Mouse (Mus musculus) erythroid progenitor cell, adult 5-6 weeks (primary cell): ENCODE data around the gene Olfr140. TPM values are rescaled to one million over a fixed set of nuclear protein-coding genes. Genes with fewer than 3 reads are reported as not detected.

Experiments used
- ATAC-seq: replicated peaks from 2 replicates; pipeline ENCODE4 v1.8.0; 2016; ENCODE audit warnings: moderate number of reproducible peaks, mild to moderate bottlenecking, moderate TSS enrichment, inconsistent platforms; ENCODE audit not compliant: poor library complexity, low FRiP score, severe bottlenecking
- total RNA-seq, 2 experiments: library from RNA; stranded (forward) in 1 of 2; stranded (reverse) in 1 of 2; fragments of 150-400 nt in 1 of 2; fragments of 186-747, 209-891 nt in 1 of 2; gene quantifications; 2 replicates each; pipeline versions ENCODE4 v1.2.3 to v1.2.4; 2015 to 2017; ENCODE audit warnings: low replicate concordance in 2 of 2

Gene Olfr140
- not detected in 2 replicates for total RNA-seq (2015; ENCODE audit: low replicate concordance)
- not detected in 2 replicates for total RNA-seq (2017; ENCODE audit: low replicate concordance)

DNA sequence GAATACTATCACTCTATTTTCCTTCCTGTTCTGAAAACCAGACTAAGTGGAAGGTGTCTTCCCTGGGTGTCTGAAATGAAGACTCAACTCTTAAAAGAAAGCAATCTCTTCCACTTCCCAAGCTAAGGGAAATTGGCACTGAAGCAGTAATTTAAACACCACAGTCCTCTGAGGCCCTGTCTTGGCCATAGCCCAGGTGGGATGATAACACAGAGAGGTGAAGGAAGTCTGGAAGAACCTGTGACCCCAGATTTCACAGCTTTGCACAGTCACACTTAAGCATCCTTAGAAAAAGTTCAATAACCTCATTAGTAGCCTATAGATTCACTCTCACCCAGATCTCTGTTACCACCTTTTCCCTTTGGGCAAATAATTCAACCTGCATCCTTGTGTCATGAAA lies at the start of gene Olfr140:
Gene Olfr140 (minus strand): TSS at position 101 of the 400 bp plus-strand sequence.
- ATAC-seq, result no peak

DNA sequence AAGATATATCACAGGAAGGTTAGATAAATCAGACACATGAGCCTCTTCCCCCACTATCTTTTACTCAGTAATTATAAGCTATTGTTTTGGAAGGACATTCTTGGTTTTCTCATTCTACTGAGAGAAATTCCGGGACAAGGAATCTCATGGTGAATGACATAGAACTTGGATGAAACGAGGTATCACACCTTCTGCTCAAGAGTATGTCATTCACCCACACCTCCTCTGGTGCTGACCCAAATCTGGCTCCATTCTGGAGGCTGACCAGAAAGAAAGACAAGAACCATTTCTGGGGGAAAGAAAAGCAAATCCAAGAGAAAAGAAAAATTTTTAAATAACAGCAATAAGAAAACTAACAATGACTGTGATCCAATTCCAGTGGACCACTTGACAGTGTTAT lies 6.7 kb upstream of the Olfr140 start:
- ATAC-seq, result no peak

DNA sequence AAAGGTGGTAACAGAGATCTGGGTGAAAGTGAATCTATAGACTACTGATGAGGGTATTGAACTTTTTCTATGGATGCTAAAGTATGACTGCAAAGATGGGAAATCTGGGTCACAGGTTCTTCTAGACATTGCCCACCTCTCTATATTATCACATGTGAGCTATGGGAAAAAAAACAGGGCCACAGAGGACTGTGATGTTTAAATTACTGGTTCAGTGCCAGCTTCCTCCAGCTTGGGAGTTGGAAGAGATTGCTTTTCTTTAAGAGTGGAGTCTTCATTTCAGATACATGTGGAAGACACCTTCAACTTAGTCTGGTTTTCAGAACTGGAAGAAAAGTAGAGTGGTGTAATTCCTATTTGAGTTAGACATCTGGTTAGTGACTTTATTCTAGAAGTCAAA lies 28.4 kb downstream of the Olfr140 start, which contains the start of gene Olfr1265:
Gene Olfr1265 (plus strand): TSS at position 301 of the 400 bp plus-strand sequence.
- no peak for ATAC-seq

DNA sequence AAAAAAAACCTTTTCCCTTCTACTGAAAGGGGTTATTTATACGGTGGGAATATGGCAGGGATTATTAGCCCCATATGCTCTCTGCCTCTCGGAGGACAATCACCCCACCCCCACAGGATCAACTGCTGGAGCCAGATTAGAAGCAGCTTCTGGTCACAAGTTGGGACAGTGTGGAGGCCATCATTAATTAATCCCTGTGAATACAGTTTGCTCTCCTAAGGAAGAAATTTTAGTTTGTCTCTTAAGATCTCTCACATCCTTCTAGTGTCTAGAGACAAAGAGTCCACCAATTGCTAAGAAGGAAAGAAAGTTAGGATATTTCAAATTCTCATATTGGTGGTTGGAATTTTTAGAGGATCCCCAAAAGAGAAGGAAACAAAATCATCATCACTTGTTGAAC lies 37.9 kb downstream of the Olfr140 start, which contains the start of gene Olfr1264:
Gene Olfr1264 (minus strand): TSS at position 101 of the 400 bp plus-strand sequence.
- no peak for ATAC-seq

DNA sequence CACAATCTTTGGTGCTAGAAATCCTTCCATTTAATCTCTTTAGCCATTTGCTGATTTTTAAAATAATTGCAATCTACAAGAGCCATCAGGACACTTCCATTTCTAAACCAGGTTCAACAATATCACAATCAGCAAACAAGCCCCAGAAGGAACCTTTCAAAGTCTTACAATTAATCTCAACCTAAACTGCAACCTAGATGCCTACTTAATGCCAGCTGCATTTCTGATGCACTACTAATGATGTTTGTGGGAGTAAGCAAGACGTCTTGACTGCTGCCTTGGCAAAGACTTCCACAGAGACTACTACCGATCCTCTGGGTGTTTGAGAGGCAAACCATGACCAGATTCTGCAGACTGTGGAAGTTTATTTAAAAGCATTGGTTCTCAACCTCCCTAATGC lies 51.6 kb downstream of the Olfr140 start, which contains the start of gene Olfr1263:
Gene Olfr1263 (plus strand): TSS at position 301 of the 400 bp plus-strand sequence.
- no peak for ATAC-seq

DNA sequence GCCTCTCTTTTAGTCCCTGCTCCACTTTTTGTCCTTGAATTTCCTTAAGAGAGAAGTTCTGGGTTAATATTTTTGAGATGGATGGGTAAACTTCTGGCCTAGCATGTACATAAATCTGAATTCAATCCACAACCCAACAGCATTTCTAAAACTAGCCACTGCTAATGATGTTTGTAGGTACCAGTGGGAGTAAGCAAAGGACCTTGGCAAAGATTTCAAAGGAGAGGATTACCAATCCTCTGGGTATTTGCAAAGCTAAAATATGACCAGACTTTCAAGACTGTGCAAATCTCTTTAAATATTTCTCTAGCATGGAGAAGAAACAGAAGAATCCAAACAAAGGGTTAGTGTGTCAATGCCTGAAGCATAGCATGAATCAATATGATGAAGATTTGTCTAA lies 63.5 kb downstream of the Olfr140 start, which contains the start of gene Olfr1262:
Gene Olfr1262 (plus strand): TSS at position 301 of the 400 bp plus-strand sequence.
- no peak for ATAC-seq

Other genes starting within 250 kb of the Olfr140 start
- not detected in 2 replicates for gene Olfr1256, start 222.0 kb downstream of the Olfr140 start, total RNA-seq (2015; ENCODE audit: low replicate concordance)
- not detected in 2 replicates for gene Olfr1256, start 222.0 kb downstream of the Olfr140 start, total RNA-seq (2017; ENCODE audit: low replicate concordance)
- gene Olfr48, start 215.4 kb downstream of the Olfr140 start, total RNA-seq (2015; ENCODE audit: low replicate concordance), result not detected in 2 replicates
- gene Olfr48, start 215.4 kb downstream of the Olfr140 start, total RNA-seq (2017; ENCODE audit: low replicate concordance), result not detected in 2 replicates
- gene Olfr1257, start 185.2 kb downstream of the Olfr140 start, total RNA-seq (2015; ENCODE audit: low replicate concordance), result not detected in 2 replicates
- gene Olfr1257, start 185.2 kb downstream of the Olfr140 start, total RNA-seq (2017; ENCODE audit: low replicate concordance), result not detected in 2 replicates
- gene Olfr1258, start 136.3 kb downstream of the Olfr140 start, total RNA-seq (2015; ENCODE audit: low replicate concordance), result not detected in 2 replicates
- gene Olfr1258, start 136.3 kb downstream of the Olfr140 start, total RNA-seq (2017; ENCODE audit: low replicate concordance), result not detected in 2 replicates
- not detected in 2 replicates for gene Olfr1259, start 114.9 kb downstream of the Olfr140 start, total RNA-seq (2015; ENCODE audit: low replicate concordance)
- gene Olfr1259, start 114.9 kb downstream of the Olfr140 start, total RNA-seq (2017; ENCODE audit: low replicate concordance), result not detected in 2 replicates
- gene Olfr1260, start 89.3 kb downstream of the Olfr140 start, total RNA-seq (2015; ENCODE audit: low replicate concordance), result not detected in 2 replicates
- not detected in 2 replicates for gene Olfr1260, start 89.3 kb downstream of the Olfr140 start, total RNA-seq (2017; ENCODE audit: low replicate concordance)
- not detected in 2 replicates for gene Olfr1261, start 72.4 kb downstream of the Olfr140 start, total RNA-seq (2015; ENCODE audit: low replicate concordance)
- gene Olfr1261, start 72.4 kb downstream of the Olfr140 start, total RNA-seq (2017; ENCODE audit: low replicate concordance), result not detected in 2 replicates
- gene Olfr1262, start 63.4 kb downstream of the Olfr140 start, total RNA-seq (2015; ENCODE audit: low replicate concordance), result not detected in 2 replicates
- gene Olfr1262, start 63.4 kb downstream of the Olfr140 start, total RNA-seq (2017; ENCODE audit: low replicate concordance), result not detected in 2 replicates
- gene Olfr1263, start 51.5 kb downstream of the Olfr140 start, total RNA-seq (2015; ENCODE audit: low replicate concordance), result not detected in 2 replicates
- not detected in 2 replicates for gene Olfr1263, start 51.5 kb downstream of the Olfr140 start, total RNA-seq (2017; ENCODE audit: low replicate concordance)
- gene Olfr1264, start 38.0 kb downstream of the Olfr140 start, total RNA-seq (2015; ENCODE audit: low replicate concordance), result not detected in 2 replicates
- not detected in 2 replicates for gene Olfr1264, start 38.0 kb downstream of the Olfr140 start, total RNA-seq (2017; ENCODE audit: low replicate concordance)
- not detected in 2 replicates for gene Olfr1265, start 28.3 kb downstream of the Olfr140 start, total RNA-seq (2015; ENCODE audit: low replicate concordance)
- gene Olfr1265, start 28.3 kb downstream of the Olfr140 start, total RNA-seq (2017; ENCODE audit: low replicate concordance), result not detected in 2 replicates
- not detected in 2 replicates for gene Olfr1269, start 57.8 kb upstream of the Olfr140 start, total RNA-seq (2015; ENCODE audit: low replicate concordance)
- gene Olfr1269, start 57.8 kb upstream of the Olfr140 start, total RNA-seq (2017; ENCODE audit: low replicate concordance), result not detected in 2 replicates
- gene Olfr32, start 78.7 kb upstream of the Olfr140 start, total RNA-seq (2015; ENCODE audit: low replicate concordance), result not detected in 2 replicates
- gene Olfr32, start 78.7 kb upstream of the Olfr140 start, total RNA-seq (2017; ENCODE audit: low replicate concordance), result not detected in 2 replicates
- not detected in 2 replicates for gene Olfr1270, start 89.5 kb upstream of the Olfr140 start, total RNA-seq (2015; ENCODE audit: low replicate concordance)
- gene Olfr1270, start 89.5 kb upstream of the Olfr140 start, total RNA-seq (2017; ENCODE audit: low replicate concordance), result not detected in 2 replicates
- not detected in 2 replicates for gene Olfr1506, start 160.9 kb upstream of the Olfr140 start, total RNA-seq (2015; ENCODE audit: low replicate concordance)
- 1.2 and 2.8 TPM in 2 replicates for gene Olfr1506, start 160.9 kb upstream of the Olfr140 start, total RNA-seq (2017; ENCODE audit: low replicate concordance)
- gene Olfr142, start 194.0 kb upstream of the Olfr140 start, total RNA-seq (2015; ENCODE audit: low replicate concordance), result not detected in 2 replicates
- not detected in 2 replicates for gene Olfr142, start 194.0 kb upstream of the Olfr140 start, total RNA-seq (2017; ENCODE audit: low replicate concordance)
- gene Olfr1271, start 207.4 kb upstream of the Olfr140 start, total RNA-seq (2015; ENCODE audit: low replicate concordance), result not detected in 2 replicates
- not detected in 2 replicates for gene Olfr1271, start 207.4 kb upstream of the Olfr140 start, total RNA-seq (2017; ENCODE audit: low replicate concordance)
- not detected in 2 replicates for gene Olfr1272, start 229.2 kb upstream of the Olfr140 start, total RNA-seq (2015; ENCODE audit: low replicate concordance)
- not detected in 2 replicates for gene Olfr1272, start 229.2 kb upstream of the Olfr140 start, total RNA-seq (2017; ENCODE audit: low replicate concordance)